Mouse (Mus musculus): Measurements from ENCODE around the gene Ccser2. TPM values are rescaled to one million over a fixed set of nuclear protein-coding genes. Genes with fewer than 3 reads are reported as not detected.
A peak's percentile ranks its signal among the peaks of the same experiment; 100 is the strongest.

The Ccser2 gene
- total RNA-seq, 1 experiment from 2014 or later: 31.4 TPM

- DNase-seq: no peak
These were observed 25.9 kb downstream of the Ccser2 start for GRCm38 (mm10) chr14:36942716-36943115.

- DNase-seq: no peak
These were observed 30.6 kb downstream of the Ccser2 start for GRCm38 (mm10) chr14:36937941-36938340.

GRCm38 (mm10) chr14:36937080-36937878 lies 31.3 kb downstream of the Ccser2 start:
- DNase-seq: peak; percentile 45

- no peak for DNase-seq
These were observed 35.8 kb downstream of the Ccser2 start for GRCm38 (mm10) chr14:36932638-36933382.

- no peak for DNase-seq
These were observed 36.5 kb downstream of the Ccser2 start for GRCm38 (mm10) chr14:36932038-36932437.

GRCm38 (mm10) chr14:36923383-36923782 lies 45.2 kb downstream of the Ccser2 start:
- DNase-seq: no peak

- no peak for DNase-seq
These were observed 47.1 kb downstream of the Ccser2 start for GRCm38 (mm10) chr14:36921346-36922049.

- DNase-seq: no peak
These were observed 48.7 kb downstream of the Ccser2 start for GRCm38 (mm10) chr14:36919886-36920285.

GRCm38 (mm10) chr14:36919146-36919545 lies 49.4 kb downstream of the Ccser2 start:
- peak; percentile 77 for DNase-seq

GRCm38 (mm10) chr14:36915203-36915602 lies 53.4 kb downstream of the Ccser2 start:
- DNase-seq: no peak

- DNase-seq: no peak
These were observed 54.0 kb downstream of the Ccser2 start for GRCm38 (mm10) chr14:36914473-36915005.

GRCm38 (mm10) chr14:36911738-36912137 lies 56.8 kb downstream of the Ccser2 start:
- peak; percentile 15 for DNase-seq

GRCm38 (mm10) chr14:36905809-36906522 lies 62.6 kb downstream of the Ccser2 start:
- DNase-seq: no peak

- DNase-seq: no peak
These were observed 64.4 kb downstream of the Ccser2 start for GRCm38 (mm10) chr14:36904206-36904605.

- DNase-seq: no peak
These were observed 67.7 kb downstream of the Ccser2 start for GRCm38 (mm10) chr14:36900883-36901282.

- no peak for DNase-seq
These were observed 73.9 kb downstream of the Ccser2 start for GRCm38 (mm10) chr14:36894701-36895100.

- no peak for DNase-seq
These were observed 75.7 kb downstream of the Ccser2 start for GRCm38 (mm10) chr14:36892762-36893358.

GRCm38 (mm10) chr14:36890130-36890529 lies 78.4 kb downstream of the Ccser2 start:
- DNase-seq: no peak

- DNase-seq: peak; percentile 41
These were observed 82.9 kb downstream of the Ccser2 start for GRCm38 (mm10) chr14:36885680-36886079.

- peak; percentile 18 for DNase-seq
These were observed 83.5 kb downstream of the Ccser2 start for GRCm38 (mm10) chr14:36885117-36885516.

GRCm38 (mm10) chr14:36883576-36883975 lies 85.0 kb downstream of the Ccser2 start:
- no peak for DNase-seq

Measured in adrenal gland, postnatal 14 days (tissue).